Mouse (Mus musculus) layer of hippocampus, postnatal 25 days (tissue): Measurements from ENCODE around the gene Spns2. TPM values are rescaled to one million over a fixed set of nuclear protein-coding genes. Genes with fewer than 3 reads are reported as not detected.

Experiments used
- DNase-seq, 2 experiments: peaks; one replicate each; pipeline ENCODE4 v3.0.0; 2022; ENCODE audit warnings: mixed read lengths in 2 of 2, low spot score in 1 of 2; ENCODE audit errors: extremely low spot score in 1 of 2
- total RNA-seq, 2 experiments: library from RNA; stranded (reverse); gene quantifications; 2 replicates each; pipeline ENCODE4 v1.2.3; 2021

Gene Spns2
- total RNA-seq, 2 experiments from 2014 or later: 95.8 to 97.0 TPM

DNA sequence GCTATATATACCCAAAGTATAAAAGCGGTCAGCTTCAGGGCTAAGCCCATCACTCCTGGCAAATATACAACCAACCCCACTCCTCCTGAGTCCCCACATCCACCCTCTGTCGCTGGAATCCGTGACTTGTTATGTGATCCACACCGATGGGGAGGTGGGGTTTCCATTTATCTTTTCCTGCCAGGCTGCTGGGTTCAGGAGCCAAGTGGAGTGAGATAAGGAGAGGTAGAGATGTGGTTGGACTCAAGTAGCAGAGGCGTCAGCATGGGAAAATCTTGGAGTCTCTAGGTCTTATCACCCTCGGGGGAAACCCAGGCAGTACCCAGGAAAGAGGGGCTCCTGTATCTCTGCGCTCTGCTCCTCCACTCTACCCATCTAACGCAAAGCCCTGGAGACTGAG lies 74.5 kb downstream of the Spns2 start:
- DNase-seq: no peak

DNA sequence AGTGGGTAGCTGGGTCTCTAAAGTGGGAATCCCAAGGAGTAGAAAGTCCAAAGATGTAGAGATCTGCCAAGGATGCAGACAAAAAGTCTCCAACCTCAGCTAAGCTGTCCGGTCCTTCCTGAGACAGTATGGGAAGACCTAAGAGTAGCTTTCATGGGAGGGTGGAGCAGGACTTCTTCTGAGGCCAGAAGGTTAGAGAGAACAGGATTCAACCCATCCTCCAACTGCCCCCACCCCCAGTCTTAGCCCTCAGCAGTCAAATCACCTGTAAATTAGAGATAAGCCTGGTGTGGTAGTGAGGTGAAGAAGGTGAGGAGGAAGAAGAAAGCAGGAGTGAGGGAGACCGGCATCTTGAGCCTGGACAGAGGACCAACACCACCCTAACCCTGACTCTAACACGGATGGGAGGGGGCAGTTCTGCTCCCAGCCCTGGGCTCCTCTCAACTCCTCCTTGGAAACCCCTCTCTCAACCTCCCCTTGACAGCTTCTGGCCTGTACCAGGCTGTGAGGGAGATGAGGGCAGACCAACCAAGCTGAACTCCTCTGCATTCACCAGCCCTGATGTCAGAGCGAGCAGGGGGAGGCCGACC lies 76.0 kb downstream of the Spns2 start:
- no peak for DNase-seq

DNA sequence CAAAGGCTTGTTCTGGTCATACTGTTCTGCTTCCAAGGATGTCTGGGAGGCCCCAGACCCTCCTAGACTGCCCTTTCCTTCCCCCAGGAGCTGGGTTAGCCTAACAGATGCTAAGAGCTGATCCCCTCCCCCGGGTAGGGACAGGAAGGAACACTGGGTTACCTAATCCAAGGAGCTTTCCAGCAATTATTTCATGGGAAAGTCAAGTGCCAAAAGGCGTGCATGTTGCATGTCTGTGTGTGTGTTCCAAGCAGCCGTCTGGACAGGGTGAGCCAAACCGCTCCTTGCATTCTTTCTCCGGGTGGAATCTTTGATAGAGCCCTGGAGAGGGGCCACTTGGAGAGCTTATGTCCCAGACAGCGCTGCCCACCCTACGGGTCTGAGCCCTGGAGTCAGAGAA lies 76.7 kb downstream of the Spns2 start:
- no peak for DNase-seq

DNA sequence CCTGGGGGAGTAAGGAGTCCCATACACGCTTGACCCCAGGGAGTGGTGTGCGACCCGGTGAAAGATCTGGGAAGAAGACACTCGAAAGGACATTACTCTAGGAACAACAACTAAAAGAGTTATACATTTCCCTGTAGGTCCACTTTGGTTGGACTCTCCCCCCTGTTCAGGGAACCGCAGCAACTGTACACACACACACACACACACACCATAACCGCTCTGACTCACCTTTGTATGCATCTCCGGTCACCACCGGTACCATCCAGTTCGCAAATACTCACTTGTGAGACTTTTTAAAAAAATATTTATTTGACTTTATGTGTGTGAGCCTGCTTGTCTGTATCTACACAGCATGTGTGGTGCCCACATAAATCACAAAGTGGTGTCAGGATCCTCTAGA lies 77.8 kb downstream of the Spns2 start:
- DNase-seq: no peak

DNA sequence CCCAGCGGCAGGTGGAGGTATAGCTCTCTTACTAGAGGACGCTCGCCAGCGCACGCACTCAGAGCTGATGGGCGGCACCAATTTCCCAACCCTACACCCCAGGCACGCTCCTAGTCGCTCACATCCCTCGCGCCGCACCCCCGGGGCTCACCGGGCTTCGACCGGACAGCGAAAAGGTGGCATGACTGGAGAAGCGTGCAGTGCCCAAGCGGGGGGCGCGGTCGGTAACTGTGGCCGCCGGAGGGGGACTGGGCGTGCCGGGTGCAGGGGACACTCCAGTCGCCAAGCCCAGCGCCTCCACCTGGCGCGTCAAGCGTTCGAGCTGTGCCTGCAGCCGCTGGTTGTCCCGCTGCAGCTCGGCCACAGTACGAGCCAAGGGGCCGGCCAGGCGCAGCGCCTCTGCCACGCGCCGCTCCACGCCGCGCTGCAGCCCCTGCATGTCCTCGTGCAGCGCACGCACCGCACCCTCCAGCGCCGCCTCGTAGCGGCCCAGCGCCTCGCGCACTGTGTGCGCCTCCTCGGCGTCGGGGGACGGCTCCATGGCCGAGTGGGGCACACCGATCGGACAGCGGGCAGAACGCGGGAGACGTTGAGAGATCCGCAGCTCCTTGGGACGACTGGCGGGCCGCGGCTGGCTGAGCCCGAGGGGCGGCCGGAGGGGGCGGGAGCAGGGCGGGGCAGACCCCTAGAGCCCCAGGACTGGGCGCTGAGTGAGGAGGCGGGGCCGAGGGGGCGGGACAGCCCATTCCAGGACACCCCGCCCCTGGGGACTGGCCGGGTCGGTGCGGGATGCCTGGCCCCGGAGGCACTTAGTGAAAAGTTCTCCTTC lies 78.4 kb downstream of the Spns2 start, which contains the start of gene Smtnl2:
Smtnl2 (minus strand) TSS at position 621 of the 829 bp plus-strand sequence.
- DNase-seq: peak in 1 of 2 experiments; percentile 24

DNA sequence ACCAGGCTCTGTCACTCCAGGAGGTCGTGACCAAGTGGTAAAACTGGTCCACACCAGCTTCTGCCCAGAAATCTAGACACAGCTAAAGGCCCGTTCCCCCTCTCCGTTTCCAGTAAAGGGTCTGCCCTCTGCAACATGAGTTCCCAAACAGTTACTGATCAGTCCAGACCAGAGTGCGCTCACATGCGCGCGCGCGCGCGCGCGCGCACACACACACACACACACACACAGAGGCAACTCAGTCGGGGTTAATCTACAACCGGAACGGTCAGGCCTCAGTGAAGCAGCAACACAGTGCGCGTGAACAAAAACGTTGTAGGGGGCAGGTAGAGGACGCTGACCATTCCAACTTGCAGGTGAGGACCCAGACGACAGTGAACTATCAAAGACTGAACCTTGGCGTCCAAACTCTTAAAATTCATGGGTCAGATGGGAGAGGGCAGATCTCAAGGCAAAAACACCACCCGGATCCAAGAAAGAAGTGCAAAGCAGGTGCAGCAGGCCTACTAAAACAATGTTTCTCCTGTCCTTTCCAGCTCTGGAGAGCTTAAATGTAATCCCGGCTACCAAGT lies 79.1 kb downstream of the Spns2 start:
- no peak for DNase-seq

DNA sequence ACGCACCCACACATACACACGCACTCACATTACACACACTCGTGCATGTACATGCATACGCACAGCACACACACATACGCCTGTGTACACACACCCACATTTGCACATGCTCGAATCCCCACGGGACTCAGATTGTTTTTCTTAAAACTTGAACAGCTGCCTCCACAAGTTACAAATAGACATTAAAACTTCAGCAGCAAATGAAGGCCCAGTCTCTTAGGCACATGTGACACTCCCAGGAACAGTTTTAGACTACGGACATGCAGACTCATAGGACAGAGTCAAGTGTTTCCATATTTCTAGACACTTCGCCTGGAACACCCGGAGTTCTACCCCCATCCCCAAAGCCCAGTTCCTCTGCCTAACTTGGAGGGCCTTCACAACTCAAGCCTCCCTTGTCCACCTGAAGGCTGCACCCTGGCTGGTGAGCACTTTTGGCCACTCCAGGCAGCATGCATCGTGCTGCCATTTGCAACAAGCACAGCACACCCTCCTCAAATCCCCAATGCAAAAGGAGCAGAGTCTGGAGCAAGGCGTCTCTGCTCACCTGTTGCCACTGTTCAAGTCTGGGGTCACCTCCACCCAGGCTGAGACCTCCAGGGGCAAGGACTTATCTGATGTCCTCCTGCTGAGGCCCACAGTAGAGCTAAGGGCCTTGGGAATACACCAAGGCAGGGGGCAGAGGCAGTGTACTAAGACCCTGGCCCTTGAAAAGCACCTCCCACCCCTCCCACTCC lies 79.9 kb downstream of the Spns2 start:
- no peak for DNase-seq

DNA sequence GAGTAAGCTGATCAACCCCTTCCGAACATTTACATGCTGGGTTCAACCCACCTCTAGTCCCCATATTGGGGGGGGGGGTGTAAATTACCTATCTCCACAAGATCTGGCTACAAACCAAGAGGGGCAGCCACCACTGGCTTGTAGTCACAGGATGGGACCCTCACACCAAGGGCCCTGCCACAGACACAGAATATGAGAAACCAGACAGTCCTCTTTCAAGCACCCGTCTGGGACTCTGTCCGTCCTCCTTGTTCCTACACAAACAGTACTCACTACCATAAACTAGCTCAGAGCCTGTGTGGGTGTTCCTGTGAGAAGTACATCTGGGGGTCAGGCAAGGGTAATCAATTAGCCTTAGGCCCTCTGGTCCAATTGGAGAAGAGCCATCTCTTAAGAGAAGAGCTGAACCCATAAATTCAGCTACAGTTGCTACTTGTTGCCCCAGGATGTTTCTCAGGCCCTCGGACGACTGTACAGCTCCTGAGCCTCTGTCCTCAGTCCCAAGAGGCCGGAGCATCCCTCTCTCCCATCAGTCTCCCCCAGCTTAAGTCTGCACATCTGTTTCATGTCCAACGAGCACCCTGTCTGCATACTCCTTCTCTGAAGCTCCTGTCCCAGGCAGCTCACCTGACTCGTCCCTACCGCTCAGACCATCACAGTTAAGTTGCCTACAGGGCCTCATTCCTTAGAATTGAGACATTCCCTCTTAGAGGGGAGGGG lies 81.1 kb downstream of the Spns2 start:
- DNase-seq: no peak

DNA sequence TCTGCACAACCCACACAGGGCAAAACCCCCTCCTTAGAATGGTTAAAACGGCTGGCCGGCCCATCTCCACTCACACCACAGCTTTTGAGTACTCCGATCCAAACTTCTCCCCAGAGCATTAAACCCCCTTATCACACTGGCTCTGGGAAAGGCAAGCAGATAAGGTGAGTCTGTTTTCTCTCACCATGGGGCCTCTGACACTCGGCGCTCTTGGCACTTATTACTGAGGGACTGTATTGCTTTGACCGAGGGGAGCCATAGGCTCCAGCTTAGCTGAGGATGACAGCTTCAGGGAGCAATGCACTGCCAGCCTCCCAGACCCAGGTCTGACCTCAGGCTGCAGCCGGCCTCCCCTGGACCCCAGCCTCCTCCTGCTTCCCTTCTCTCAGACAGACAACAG lies 82.1 kb downstream of the Spns2 start:
- DNase-seq: no peak

DNA sequence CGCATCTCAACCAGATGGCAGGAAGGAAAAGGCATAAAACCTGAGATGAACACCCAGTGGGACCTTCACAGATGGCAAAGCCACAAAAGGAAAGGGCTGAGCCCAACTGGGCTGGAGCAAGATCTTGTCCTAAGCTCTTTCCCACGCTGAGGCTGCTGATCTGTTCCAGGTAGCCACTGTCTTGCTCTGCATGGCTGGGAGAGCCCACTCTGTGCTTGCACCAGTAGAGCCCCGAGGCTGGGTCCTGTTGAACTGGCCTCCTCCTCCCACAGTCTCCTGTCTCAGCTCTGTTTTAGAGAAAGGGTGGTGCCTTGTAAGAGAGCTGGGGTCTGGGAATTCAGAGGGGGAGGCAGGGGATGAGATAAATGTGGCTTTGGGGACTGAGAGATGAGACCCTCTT lies 82.6 kb downstream of the Spns2 start:
- no peak for DNase-seq

DNA sequence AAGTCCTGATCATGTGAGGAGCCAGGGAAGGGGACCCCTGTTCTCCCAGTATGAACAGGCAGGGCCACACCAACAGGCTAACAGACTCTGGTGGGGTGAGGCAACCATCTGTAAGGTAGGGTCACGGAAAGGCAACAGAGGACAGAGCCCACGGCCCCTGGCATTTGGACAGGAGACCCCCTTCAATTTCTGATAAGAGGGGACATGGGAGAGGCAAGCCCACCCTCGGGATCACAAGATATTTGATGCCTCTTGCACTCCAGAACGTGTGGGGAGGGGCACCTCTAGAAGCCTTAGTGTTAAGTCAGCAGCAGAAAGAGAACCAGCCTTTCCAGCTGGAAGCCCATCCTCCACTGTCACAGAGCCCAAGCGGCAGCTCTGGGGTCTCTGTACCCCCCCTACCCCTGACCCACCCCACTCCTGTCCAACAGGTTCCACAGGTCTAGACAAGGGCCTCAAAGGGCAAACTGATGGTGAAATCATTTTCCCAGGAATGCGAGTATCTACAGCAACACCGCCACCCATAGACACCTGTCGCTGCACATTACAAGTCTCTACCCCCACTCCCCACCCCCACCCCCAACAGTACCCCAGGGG lies 83.5 kb downstream of the Spns2 start:
- DNase-seq: no peak

DNA sequence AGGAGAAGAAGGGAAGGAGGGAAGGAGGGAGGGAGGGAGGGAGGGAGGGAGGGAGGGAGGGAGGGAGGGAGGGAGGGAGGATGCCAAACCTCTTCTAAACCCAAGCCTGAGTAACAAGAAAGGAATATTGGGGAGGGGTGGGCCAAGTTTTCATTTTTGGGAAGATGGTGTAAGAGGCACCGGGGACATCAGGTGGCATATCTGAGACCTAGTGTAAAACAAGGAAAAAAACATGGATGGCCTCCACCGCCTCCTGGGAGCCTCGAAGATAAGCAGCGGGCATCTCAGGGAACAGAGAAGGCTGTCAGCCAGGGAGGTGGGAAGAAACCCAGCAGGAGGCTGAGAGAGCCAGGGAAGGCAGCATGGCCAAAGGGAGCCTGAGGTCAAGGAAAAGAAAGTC lies 84.2 kb downstream of the Spns2 start:
- DNase-seq: no peak

DNA sequence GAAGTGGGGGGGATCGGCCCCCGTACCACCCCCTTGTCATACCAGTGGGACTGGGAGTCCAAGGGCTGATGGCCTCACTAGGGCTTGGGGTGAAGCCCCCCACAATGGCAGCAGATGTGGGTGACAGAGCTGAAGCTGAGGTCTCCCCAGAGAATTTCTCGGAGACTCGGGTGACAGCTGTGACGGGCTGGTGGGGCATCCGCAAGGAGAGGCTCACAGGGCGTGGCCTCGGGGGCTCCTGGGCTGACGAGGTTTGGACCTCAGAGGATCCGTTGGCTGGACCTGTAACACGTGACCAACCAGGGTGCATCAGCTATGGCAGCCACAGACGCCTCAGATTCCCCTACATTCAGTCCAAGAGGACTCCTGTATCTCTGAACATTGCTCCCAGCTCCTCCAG lies 86.7 kb downstream of the Spns2 start:
- no peak for DNase-seq

DNA sequence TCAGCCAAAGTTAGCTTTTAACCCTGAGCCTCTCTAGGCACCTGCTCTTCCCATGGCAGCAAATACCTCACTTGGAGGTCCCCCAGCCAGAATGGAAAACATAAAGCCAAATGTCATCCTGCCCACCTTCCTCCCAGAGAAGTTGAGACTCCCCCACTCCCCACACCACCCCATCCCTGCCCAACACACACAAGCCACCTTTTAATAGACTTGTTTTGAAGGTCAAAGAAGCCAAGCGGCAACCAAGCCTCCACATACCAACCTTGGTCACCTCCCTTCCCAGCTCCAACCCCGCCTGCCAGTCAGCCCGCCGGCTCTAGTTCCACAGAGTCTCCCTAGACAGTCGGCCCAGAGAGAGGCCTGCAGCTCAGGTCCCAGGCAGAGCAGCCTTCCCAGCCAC lies 87.7 kb downstream of the Spns2 start:
- no peak for DNase-seq

Other genes with a start within 250 kb of the Spns2 start
- 10 to 100 TPM in 1 of 2 experiments, 1 to 10 TPM in 1; 9.9 to 12.2 TPM for gene Slc13a5, start 222.7 kb downstream of the Spns2 start, total RNA-seq
- 1 to 10 TPM; 2.4 to 3.3 TPM for gene Xaf1, start 188.3 kb downstream of the Spns2 start, total RNA-seq
- not detected for gene Fbxo39, start 175.5 kb downstream of the Spns2 start, total RNA-seq
- gene Tekt1, start 127.5 kb downstream of the Spns2 start, total RNA-seq: 1 to 10 TPM; 2.7 to 3.1 TPM
- gene Smtnl2, start 78.2 kb downstream of the Spns2 start, total RNA-seq: 1 to 10 TPM; 2.0 to 3.0 TPM
- gene Ggt6, start 54.4 kb downstream of the Spns2 start, total RNA-seq: under 1 TPM in 1 of 2 experiments, not detected in 1; 0.20 TPM
- 10 to 100 TPM; 48.3 to 54.0 TPM for gene Mybbp1a, start 48.5 kb downstream of the Spns2 start, total RNA-seq
- gene Spns3, start 60.6 kb upstream of the Spns2 start, total RNA-seq: under 1 TPM; 0.15 to 0.28 TPM
- gene Ube2g1, start 117.4 kb upstream of the Spns2 start, total RNA-seq: 10 to 100 TPM; 45.6 to 49.2 TPM
- gene Ankfy1, start 200.1 kb upstream of the Spns2 start, total RNA-seq: 10 to 100 TPM; 31.3 to 35.9 TPM